Mouse (Mus musculus): Measurements from ENCODE around the gene Psma1. TPM values are rescaled to one million over a fixed set of nuclear protein-coding genes. Genes with fewer than 3 reads are reported as not detected.

Gene Psma1
- total RNA-seq (2021): 100 to 1,000 TPM; 143 TPM
- long read RNA-seq, experiment 1, transcript Psma1-203 (10 exons, 960 nt): minor isoform, 5 of 150 reads
- long read RNA-seq, experiment 1, transcript Psma1-201 (10 exons, 1,201 nt): major isoform, 128 of 150 reads
- long read RNA-seq, experiment 1, partial matches to known transcripts: 3 of 150 reads
- long read RNA-seq, experiment 1, other reads (novel, unspliced or antisense): 14 of 150 reads
- long read RNA-seq, experiment 2, transcript Psma1-201 (10 exons, 1,201 nt): major isoform, 85 of 96 reads
- long read RNA-seq, experiment 2, partial matches to known transcripts: 0 of 96 reads
- long read RNA-seq, experiment 2, other reads (novel, unspliced or antisense): 9 of 96 reads

GRCm38 (mm10) chr7:114276005-114276752 lies at the start of gene Psma1:
Gene Psma1, minus strand, starts transcription at chr7:114276118.
- peak; percentile 97 for DNase-seq

- DNase-seq: no peak
Measured at GRCm38 (mm10) chr7:114323527-114323926, 47.6 kb upstream of the Psma1 start.

DNA sequence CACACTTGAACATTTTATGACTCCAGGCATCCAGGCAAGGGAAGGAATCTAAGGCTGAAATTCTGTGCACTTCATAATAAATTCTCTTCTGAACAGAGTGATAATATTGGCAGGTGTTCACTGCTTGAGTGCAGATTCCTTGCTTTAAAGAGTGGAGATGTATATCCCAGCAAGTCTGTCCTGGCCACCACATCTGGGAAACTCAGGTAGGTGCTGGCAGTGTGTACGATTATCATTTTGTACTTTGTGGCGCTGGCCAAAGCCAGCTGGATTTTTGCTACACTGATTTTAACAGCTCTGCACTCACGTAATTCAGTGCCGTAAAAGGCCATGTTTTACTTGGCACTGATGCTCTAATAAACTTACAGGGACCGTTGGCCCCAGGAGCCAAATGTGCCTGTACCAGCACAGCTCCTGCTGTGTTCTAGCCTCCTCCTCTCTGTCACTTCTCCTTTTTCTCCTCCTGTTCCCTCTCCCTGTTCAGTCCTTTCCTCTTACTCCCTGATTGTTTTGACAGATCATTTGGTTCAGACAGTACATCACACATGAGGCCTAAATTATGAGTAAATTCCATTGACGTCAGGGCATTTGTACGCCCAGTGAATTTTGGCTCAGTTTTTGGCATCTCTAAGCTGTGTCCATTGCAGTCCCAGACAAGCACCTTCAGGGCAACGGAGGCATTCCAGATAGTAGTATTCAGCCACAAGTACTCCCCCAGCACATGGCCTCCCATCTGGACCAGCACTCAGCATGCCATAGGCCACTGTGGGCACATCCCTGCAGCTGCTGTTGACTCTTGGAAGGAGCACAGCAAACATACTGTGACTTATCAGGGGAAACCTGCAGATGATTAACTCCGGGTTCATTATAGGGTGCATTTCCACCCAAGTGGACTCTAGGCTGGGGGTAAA lies 46.9 kb upstream of the Psma1 start:
- DNase-seq: peak; percentile 45 to 52

GRCm38 (mm10) chr7:114321694-114322372 lies 45.9 kb upstream of the Psma1 start:
- DNase-seq: peak in 1 of 2 experiments; percentile 11

DNA sequence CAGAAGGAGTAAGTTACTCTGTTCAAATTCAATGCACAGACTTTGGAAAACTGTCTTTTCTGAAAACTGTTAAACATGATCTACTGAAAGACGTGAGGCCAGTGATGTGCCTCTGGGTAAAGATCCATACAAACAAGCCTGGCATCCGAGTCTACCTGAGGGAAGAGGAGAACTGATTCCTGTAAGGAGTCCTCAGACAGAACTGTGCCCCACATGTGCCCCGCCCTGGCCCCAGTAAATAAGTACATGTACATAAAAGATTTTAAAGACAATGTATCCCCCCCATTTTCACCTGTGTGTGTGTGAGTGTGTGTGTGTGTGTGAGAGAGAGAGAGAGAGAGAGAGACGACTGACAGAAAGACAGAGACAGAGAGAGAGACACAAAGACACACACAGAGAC lies 42.0 kb upstream of the Psma1 start:
- no peak for DNase-seq

- peak; percentile 67 to 88 for DNase-seq
Measured at GRCm38 (mm10) chr7:114317389-114317792, 41.5 kb upstream of the Psma1 start.

GRCm38 (mm10) chr7:114316361-114316871 lies 40.5 kb upstream of the Psma1 start:
- DNase-seq: peak; percentile 34 to 35

- no peak for DNase-seq
Measured at GRCm38 (mm10) chr7:114311209-114311608, 35.3 kb upstream of the Psma1 start.

- no peak for DNase-seq
Measured at GRCm38 (mm10) chr7:114309020-114309419, 33.1 kb upstream of the Psma1 start.

DNA sequence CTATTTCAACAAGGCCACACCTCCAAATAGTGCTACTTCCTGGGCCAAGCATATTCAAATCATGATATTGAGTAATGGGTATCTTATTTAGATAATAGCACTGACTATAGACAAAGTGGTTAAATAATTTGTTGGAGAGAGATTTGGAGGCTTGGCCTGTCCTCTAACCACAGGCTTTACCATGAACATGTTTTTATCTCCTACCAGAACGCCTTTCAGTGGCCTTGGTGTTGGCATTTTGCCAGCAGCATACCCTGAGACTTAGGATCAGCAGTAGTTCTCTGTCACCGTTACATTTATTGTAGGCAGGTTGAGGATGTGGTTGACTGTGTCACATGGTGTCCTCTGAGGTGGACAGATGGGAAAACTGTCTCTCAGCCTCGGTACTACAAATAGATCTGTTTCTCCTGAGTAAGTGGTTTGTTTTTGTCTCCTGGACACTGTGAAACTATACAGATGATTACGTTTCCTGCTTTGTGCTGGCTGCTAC lies 25.4 kb upstream of the Psma1 start:
- peak in 1 of 2 experiments; percentile 35 for DNase-seq

- DNase-seq: no peak
Measured at GRCm38 (mm10) chr7:114300782-114301181, 24.9 kb upstream of the Psma1 start.

GRCm38 (mm10) chr7:114299247-114299646 lies 23.3 kb upstream of the Psma1 start:
- DNase-seq: no peak

- no peak for DNase-seq
Measured at GRCm38 (mm10) chr7:114294698-114295097, 18.8 kb upstream of the Psma1 start.

- peak; percentile 30 to 48 for DNase-seq
Measured at GRCm38 (mm10) chr7:114293903-114294302, 18.0 kb upstream of the Psma1 start.

GRCm38 (mm10) chr7:114292501-114292971 lies 16.6 kb upstream of the Psma1 start:
- peak; percentile 86 to 88 for DNase-seq

- peak; percentile 63 to 65 for DNase-seq
Measured at GRCm38 (mm10) chr7:114291461-114292335, 15.8 kb upstream of the Psma1 start.

- no peak for DNase-seq
Measured at GRCm38 (mm10) chr7:114290078-114290506, 14.2 kb upstream of the Psma1 start.

DNA sequence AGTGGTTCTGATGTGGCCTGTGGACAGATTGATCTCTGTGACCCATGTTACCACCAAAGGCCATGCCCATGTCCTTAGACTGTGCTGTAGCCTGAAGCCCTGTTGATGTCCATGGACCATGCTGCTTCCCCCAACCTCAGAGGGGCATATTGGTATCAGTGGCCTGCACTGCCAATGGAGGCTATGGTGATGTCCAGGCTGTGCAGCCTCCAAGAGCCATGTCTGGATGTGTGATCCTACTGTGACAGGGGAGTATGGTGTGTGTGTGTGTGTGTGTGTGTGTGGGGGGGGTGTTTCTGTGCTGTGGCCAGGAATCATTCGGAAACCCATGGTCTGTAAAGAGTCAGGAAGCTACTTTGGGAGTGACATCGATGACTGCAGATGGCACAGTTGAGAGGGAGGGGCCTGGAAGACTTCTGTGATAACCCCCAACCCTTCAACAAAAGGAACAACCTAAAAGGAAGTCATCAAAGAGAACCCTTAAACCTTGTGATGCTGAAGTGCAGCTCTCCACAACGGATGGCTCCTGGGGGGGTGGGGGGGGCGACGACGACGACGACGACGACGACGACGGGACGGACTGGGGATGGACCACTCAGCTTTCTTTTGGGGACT lies 8.5 kb upstream of the Psma1 start:
- DNase-seq: no peak

DNA sequence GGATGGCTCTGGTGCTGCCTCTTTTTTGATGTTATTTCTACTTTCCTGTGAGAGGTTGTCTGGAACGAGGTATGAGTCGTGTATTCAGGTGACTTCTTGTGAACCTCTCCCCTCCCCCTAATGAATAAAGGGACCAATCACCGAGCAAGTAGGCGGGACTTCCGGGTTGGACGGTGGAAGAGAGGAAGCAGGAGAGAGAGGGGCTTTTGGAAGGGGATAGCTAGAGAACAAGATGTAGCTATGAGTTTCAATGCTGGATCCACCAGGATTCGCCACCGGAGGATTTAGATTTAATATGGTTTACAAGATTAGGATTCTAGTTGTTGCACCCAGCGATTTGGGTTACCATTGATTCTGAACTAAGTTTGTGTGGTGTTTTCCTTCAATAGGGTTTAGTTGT lies 7.1 kb upstream of the Psma1 start:
- no peak for DNase-seq

- peak; percentile 42 to 50 for DNase-seq
Measured at GRCm38 (mm10) chr7:114281671-114282070, 5.8 kb upstream of the Psma1 start.

All from heart, adult 18-20 months (tissue).